In the genomic region with DNA sequence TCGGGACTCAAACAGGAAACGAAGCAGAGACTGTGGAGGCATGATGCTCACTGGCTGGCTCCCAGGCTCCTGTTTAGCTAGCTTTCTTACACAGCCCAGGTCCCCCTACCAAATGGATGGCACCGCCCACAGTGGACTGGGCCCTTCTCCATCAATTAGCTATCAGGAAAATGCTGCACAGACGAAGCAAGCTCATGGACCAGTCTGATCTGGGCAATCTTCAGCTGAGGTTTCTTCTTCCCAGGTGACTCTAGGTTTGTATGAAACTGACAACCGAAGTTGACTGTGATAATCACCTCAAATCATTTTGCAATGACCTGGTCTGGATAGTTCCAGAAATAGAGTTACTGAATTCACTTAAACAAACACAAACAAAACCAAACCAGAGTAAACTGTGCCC, we compare ENCODE assay signal across 12 mouse cellular contexts.
"Had no signal": no experiment of that assay in that cellular context is flagged by ENCODE, and none has a peak within 500 bp of the region (broad histone marks: within the 10 kb centered on the region; RNA-seq: fewer than 3 reads in every experiment).

No protein-coding gene starts in this region.

- ATAC-seq: liver, postnatal 0 days; lung, postnatal 0 days; midbrain, embryonic 13.5 days; midbrain, embryonic 15.5 days had no signal

- DNase-seq: lung, adult 2 months; lung, postnatal 14 days; retina, postnatal 1 day; right cerebral cortex, adult 18-20 months; right cerebral cortex, postnatal 25 days; right cerebral cortex, postnatal 4 days; thymus, adult 18-20 months; thymus, postnatal 14 days had no signal
